Mouse (Mus musculus): ENCODE measurements around the gene Ttc8.

The Ttc8 gene

GRCm38 (mm10) chr12:98973461-98973860 is 53.1 kb downstream of the Ttc8 start:
- CTCF ChIA-PET = interaction anchor here (0.5 kb wide), 1 partner anchor 135 kb away, joined by 4 read pairs; no protein-coding TSS in a partner anchor

- CTCF ChIA-PET = interaction anchor here (0.5 kb wide), 1 partner anchor 136 kb away, joined by 4 read pairs; no protein-coding TSS in a partner anchor
Measured at GRCm38 (mm10) chr12:98974157-98974804, 53.9 kb downstream of the Ttc8 start.

- CTCF ChIA-PET = no interaction called here
Measured at GRCm38 (mm10) chr12:98981081-98981480, 60.7 kb downstream of the Ttc8 start.

- CTCF ChIA-PET = no interaction called here
Measured at GRCm38 (mm10) chr12:98984785-98985184, 64.4 kb downstream of the Ttc8 start.

GRCm38 (mm10) chr12:98991076-98991829 is 70.9 kb downstream of the Ttc8 start:
- CTCF ChIA-PET = interaction anchor here (0.7 kb wide), 1 partner anchor 37 kb away, joined by 13 read pairs; no protein-coding TSS in a partner anchor

- CTCF ChIA-PET = interaction anchor here (0.7 kb wide), 1 partner anchor 37 kb away, joined by 13 read pairs; no protein-coding TSS in a partner anchor
Measured at GRCm38 (mm10) chr12:98991830-98992216, 71.4 kb downstream of the Ttc8 start.

GRCm38 (mm10) chr12:98993736-98994135 is 73.4 kb downstream of the Ttc8 start:
- CTCF ChIA-PET = no interaction called here

- CTCF ChIA-PET = no interaction called here
Measured at GRCm38 (mm10) chr12:98994366-98994765, 74.0 kb downstream of the Ttc8 start.

- CTCF ChIA-PET = no interaction called here
Measured at GRCm38 (mm10) chr12:98995881-98996280, 75.5 kb downstream of the Ttc8 start.

GRCm38 (mm10) chr12:98996581-98996988 is 76.2 kb downstream of the Ttc8 start:
- CTCF ChIA-PET = no interaction called here

GRCm38 (mm10) chr12:98997046-98997445 is 76.7 kb downstream of the Ttc8 start:
- CTCF ChIA-PET = no interaction called here

- CTCF ChIA-PET = no interaction called here
Measured at GRCm38 (mm10) chr12:98998662-98999428, 78.5 kb downstream of the Ttc8 start.

- CTCF ChIA-PET = no interaction called here
Measured at GRCm38 (mm10) chr12:99000310-99000709, 79.9 kb downstream of the Ttc8 start.

GRCm38 (mm10) chr12:99003046-99003445 is 82.7 kb downstream of the Ttc8 start:
- CTCF ChIA-PET = no interaction called here

GRCm38 (mm10) chr12:99004752-99005151 is 84.4 kb downstream of the Ttc8 start:
- CTCF ChIA-PET = interaction anchor here (0.5 kb wide), 1 partner anchor 9 kb away, joined by 3 read pairs; no protein-coding TSS in a partner anchor

GRCm38 (mm10) chr12:99008786-99009185 is 88.4 kb downstream of the Ttc8 start:
- CTCF ChIA-PET = no interaction called here

- CTCF ChIA-PET = no interaction called here
Measured at GRCm38 (mm10) chr12:99009430-99009829, 89.1 kb downstream of the Ttc8 start.

GRCm38 (mm10) chr12:99010044-99010443 is 89.7 kb downstream of the Ttc8 start:
- CTCF ChIA-PET = no interaction called here

GRCm38 (mm10) chr12:99011161-99011861 is 90.9 kb downstream of the Ttc8 start:
- CTCF ChIA-PET = no interaction called here

- CTCF ChIA-PET = no interaction called here
Measured at GRCm38 (mm10) chr12:99015870-99016269, 95.5 kb downstream of the Ttc8 start.

- CTCF ChIA-PET = no interaction called here
Measured at GRCm38 (mm10) chr12:99024430-99024960, 104.1 kb downstream of the Ttc8 start.

GRCm38 (mm10) chr12:99026291-99026690 is 105.9 kb downstream of the Ttc8 start:
- CTCF ChIA-PET = no interaction called here
